Mouse (Mus musculus): ENCODE results near the gene Zfp710. TPM values are rescaled to one million over a fixed set of nuclear protein-coding genes. Genes with fewer than 3 reads are reported as not detected.

Gene Zfp710
- polyA plus RNA-seq, 1 experiment from 2014 or later: 17.0 TPM

DNA sequence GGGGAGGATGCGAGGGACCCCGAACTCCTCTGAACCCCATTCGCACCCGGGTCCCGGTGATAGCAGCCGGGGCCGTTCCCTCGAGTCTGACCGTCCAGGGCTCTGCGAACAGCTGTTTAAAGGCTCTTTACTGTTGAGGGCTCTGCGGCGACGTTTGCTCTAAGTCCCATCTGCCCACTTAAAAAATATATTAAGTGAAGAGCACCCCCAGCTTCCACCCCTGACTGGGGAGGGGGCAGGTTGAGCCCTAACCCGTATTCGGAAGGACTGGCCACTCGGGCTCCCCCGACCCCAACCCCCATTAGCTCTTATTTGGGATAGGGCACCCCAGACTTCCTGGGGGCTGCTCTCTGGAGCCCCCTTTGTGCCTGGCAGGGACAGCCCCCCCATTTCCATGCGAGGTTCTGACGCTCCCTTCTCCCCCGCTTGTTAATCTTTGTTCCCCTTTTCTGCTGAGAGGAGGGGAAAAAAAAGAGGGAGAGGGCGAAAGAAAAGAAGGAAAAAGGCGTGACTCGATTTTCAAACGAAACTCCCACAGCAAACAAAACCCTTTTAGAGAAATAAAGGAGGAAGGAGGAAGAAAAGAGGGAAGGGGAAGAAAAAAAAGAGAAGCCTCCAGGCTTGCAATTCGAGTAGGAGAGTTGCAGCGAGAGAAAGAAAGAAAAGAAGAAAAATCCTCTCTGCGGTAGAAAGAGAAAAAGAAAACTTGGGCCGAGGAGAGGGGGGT lies 940 bp downstream of the Zfp710 start:
- WGBS: 0% methylated on average over 28 of the region's 28 CpGs
- Histone ChIP-seq H3K27me3 (ENCODE audit: control insufficient read depth, insufficient read depth, low read length) (no peaks in the 10 kb centered on the region), H3K27ac (replicated peaks; ENCODE audit: low read depth, low read length) (peak overlapping the region; percentile 95), H3K4me2 (ENCODE audit: low read length) (peak overlapping the region; percentile 88), H3K36me3 (ENCODE audit: control insufficient read depth, insufficient read depth, low read length) (no peaks in the 10 kb centered on the region), H3K9me3 (ENCODE audit: control insufficient read depth, low read length) (no peaks in the 10 kb centered on the region), H3K4me3 (replicated peaks; ENCODE audit: low read depth, low read length) (peak overlapping the region; percentile 76), H3K9ac (replicated peaks; ENCODE audit: low read length) (peak overlapping the region; percentile 96), H3K4me1 (ENCODE audit: control insufficient read depth, insufficient read depth, low read length) (peaks cover 24% of the 10 kb centered on the region)
- ATAC-seq (ENCODE audit: low FRiP score, low TSS enrichment) (0 out of 2 replicates have a peak, but pooled peaks have one; percentile 18), DNase-seq (no peak)

DNA sequence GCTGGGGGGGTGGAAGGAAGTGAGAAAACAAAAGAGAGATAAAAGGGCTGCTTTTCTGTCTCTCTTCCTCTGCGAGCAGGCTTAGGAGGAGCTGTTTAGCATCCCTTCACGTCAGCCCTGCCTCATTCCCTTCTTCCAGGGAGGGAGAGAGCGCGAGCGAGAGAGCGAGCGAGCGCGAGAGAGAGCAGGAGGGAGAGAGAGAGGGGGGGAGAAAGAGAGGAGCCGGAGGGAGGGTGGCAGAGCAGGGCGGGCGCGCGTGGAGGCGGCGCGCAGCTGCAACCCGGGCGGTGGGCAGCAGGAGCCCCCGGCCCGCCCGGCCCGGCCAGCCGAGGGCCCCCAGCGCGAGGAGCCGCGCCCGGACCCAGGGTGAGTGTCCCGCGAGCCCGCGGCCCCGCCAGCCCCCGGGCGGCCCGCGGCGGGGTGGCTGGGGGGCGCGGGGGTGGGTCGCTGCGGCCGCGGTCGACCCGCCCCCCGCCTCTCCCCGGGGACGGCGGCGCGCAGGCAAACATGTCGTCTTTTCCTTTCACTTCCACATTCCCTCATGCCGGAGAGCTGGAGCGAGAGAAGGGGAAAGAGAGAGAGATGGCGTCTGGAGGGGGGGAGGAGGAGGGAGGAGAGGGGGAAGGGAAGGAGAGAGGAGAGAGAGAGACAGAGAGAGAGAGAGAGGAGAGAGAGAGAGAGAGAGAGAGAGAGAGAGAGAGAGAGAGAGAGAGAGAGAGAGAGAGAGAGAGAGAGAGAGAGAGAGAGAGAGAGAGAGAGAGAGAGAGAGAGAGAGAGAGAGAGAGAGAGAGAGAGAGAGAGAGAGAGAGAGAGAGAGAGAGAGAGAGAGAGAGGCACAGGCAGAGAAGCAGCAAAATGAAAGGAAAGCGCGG lies 1.7 kb downstream of the Zfp710 start:
- Histone ChIP-seq H3K27ac (replicated peaks; ENCODE audit: low read depth, low read length) (peak overlapping the region; percentile 95), H3K4me1 (ENCODE audit: control insufficient read depth, insufficient read depth, low read length) (peaks cover 24% of the 10 kb centered on the region), H3K9ac (replicated peaks; ENCODE audit: low read length) (peak overlapping the region; percentile 96), H3K36me3 (ENCODE audit: control insufficient read depth, insufficient read depth, low read length) (no peaks in the 10 kb centered on the region), H3K4me3 (replicated peaks; ENCODE audit: low read depth, low read length) (peak overlapping the region; percentile 76), H3K27me3 (ENCODE audit: control insufficient read depth, insufficient read depth, low read length) (no peaks in the 10 kb centered on the region), H3K9me3 (ENCODE audit: control insufficient read depth, low read length) (no peaks in the 10 kb centered on the region), H3K4me2 (ENCODE audit: low read length) (peak overlapping the region; percentile 88)
- WGBS: under 1% methylated on average over 38 of the region's 59 CpGs
- ATAC-seq (ENCODE audit: low FRiP score, low TSS enrichment): peak; percentile 53
- peak; percentile 85 for DNase-seq

DNA sequence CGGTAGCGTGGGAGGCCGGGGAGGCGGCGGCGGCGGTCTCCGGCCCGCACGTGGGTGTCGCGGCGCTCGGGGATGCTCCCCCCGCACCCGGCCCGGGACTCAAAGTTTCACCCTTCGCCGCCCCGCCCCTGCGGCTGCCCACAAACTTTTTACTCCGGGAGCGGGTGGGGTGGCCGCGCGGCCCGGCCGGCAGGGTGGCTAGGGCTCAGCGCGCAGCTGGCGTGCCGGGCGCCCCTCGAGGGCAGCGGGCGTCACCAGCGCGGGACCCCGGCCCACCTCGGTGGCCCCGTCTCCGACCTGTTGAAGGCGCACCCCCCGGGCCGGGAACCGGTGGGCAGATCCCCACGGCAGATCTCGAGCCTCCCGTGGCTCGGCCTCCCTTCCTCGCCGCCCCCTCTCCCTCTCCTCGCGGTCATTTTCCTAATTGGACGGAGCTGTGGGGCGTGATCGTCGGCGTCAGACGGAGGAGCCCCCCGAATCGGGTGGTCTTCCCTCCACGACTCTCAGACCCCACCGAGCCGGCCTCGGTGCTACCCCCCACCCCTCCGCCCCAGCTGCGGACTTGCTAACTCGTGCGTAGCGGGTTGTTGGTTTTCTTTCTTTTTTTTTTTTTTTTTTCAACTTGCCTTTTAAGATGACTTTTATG lies 2.5 kb downstream of the Zfp710 start:
- peak overlapping the region; percentile 76 for H3K4me3 ChIP-seq (replicated peaks; ENCODE audit: low read depth, low read length)
- DNase-seq (peak; percentile 69), ATAC-seq (ENCODE audit: low FRiP score, low TSS enrichment) (no peak)
- H3K27ac ChIP-seq (replicated peaks; ENCODE audit: low read depth, low read length): peak overlapping the region; percentile 95
- H3K4me2 ChIP-seq (ENCODE audit: low read length): peak overlapping the region; percentile 88
- no peaks in the 10 kb centered on the region for H3K27me3 ChIP-seq (ENCODE audit: control insufficient read depth, insufficient read depth, low read length)
- WGBS: under 1% methylated on average over 68 of the region's 71 CpGs
- peak overlapping the region; percentile 96 for H3K9ac ChIP-seq (replicated peaks; ENCODE audit: low read length)
- H3K4me1 ChIP-seq (ENCODE audit: control insufficient read depth, insufficient read depth, low read length): peaks cover 30% of the 10 kb centered on the region
- no peaks in the 10 kb centered on the region for H3K36me3 ChIP-seq (ENCODE audit: control insufficient read depth, insufficient read depth, low read length)
- no peaks in the 10 kb centered on the region for H3K9me3 ChIP-seq (ENCODE audit: control insufficient read depth, low read length)

DNA sequence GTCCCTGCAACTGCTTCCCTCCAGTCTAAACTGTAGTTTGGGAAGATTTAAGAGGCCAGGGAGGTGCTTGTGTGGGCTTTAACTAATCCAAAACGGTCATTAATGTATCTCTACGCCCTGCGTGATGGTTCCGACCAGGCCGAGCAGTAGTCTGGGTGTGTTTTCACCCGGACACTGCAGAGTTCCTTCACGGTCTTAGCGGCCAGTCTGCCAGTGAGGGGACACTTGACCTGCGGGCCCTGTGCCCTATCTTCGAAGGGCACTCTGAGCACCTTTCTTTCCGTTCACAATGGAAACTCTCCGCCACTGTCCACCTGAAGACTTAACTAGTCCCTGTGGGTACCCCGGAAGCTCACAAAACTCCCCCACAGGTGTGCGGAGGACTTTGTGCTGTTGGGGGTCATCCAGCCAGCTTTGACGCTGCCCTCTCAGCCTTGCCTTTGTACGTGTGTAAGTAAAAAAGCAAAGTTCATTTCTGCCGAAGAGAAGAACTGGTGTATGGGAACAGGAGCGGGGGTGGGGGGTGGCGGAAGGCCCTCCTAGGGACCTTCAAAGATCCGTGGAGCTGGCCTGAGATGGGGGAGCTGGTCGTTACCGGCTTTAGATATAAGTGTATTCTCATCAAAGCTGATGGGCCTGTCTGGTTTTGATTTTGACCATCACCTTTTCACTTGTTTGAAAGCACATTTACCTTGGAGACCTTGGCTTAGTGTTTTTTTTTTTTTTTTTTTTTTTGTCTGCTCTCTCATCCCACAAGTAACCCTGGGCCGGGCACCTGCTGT lies 3.2 kb downstream of the Zfp710 start:
- Histone ChIP-seq H3K4me3 (replicated peaks; ENCODE audit: low read depth, low read length) (peak overlapping the region; percentile 76), H3K4me2 (ENCODE audit: low read length) (peak overlapping the region; percentile 88), H3K9me3 (ENCODE audit: control insufficient read depth, low read length) (no peaks in the 10 kb centered on the region), H3K36me3 (ENCODE audit: control insufficient read depth, insufficient read depth, low read length) (no peaks in the 10 kb centered on the region), H3K27me3 (ENCODE audit: control insufficient read depth, insufficient read depth, low read length) (no peaks in the 10 kb centered on the region), H3K27ac (replicated peaks; ENCODE audit: low read depth, low read length) (no peak overlapping the region), H3K4me1 (ENCODE audit: control insufficient read depth, insufficient read depth, low read length) (peaks cover 30% of the 10 kb centered on the region), H3K9ac (replicated peaks; ENCODE audit: low read length) (peak overlapping the region; percentile 96)
- ATAC-seq (ENCODE audit: low FRiP score, low TSS enrichment): no peak
- 3% methylated on average over 23 of the region's 23 CpGs for WGBS
- DNase-seq: no peak

DNA sequence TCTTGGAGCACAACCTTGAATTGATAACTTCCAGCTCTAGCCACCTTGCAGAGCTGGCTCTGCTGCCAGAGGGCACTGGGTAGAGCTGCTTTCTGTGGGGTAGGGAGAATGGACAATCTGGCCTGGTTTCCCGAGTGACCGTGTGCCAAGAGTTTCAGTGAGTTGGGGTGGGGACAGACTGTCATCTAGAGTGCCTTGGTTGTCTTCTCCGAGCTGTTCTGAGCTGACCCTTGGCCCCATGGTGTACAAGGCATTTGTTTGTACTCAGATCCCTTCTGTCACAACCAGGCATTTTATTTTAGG lies 3.8 kb downstream of the Zfp710 start:
- peak overlapping the region; percentile 76 for H3K4me3 ChIP-seq (replicated peaks; ENCODE audit: low read depth, low read length)
- no peak overlapping the region for H3K9ac ChIP-seq (replicated peaks; ENCODE audit: low read length)
- H3K27ac ChIP-seq (replicated peaks; ENCODE audit: low read depth, low read length): no peak overlapping the region
- DNase-seq (no peak), ATAC-seq (ENCODE audit: low FRiP score, low TSS enrichment) (no peak)
- H3K4me1 ChIP-seq (ENCODE audit: control insufficient read depth, insufficient read depth, low read length): peaks cover 30% of the 10 kb centered on the region
- no peaks in the 10 kb centered on the region for H3K9me3 ChIP-seq (ENCODE audit: control insufficient read depth, low read length)
- 13% methylated on average over 3 of the region's 3 CpGs for WGBS
- H3K4me2 ChIP-seq (ENCODE audit: low read length): peak overlapping the region; percentile 88
- H3K27me3 ChIP-seq (ENCODE audit: control insufficient read depth, insufficient read depth, low read length): no peaks in the 10 kb centered on the region
- no peaks in the 10 kb centered on the region for H3K36me3 ChIP-seq (ENCODE audit: control insufficient read depth, insufficient read depth, low read length)

DNA sequence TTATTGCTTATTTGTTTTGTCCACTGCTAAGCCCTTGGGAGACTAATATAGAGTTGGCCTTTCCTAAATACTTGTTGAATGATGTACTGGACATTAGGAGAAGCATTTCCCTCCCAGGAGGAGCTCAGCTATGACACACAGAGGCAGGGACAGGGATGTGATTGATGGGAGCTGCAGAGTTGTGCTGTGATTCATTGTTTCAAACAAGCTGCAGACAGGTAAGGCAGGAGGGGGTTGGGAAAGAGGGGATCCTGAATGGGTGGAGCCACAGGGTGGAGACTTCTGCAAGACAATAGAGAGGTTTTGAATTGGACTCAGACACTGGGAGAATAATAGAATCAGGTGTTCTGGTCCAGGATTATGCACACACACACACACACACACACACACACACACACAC lies 5.4 kb downstream of the Zfp710 start:
- Histone ChIP-seq H3K4me3 (replicated peaks; ENCODE audit: low read depth, low read length) (no peak overlapping the region), H3K27ac (replicated peaks; ENCODE audit: low read depth, low read length) (no peak overlapping the region), H3K36me3 (ENCODE audit: control insufficient read depth, insufficient read depth, low read length) (no peaks in the 10 kb centered on the region), H3K4me2 (ENCODE audit: low read length) (no peak overlapping the region), H3K4me1 (ENCODE audit: control insufficient read depth, insufficient read depth, low read length) (peaks cover 25% of the 10 kb centered on the region), H3K27me3 (ENCODE audit: control insufficient read depth, insufficient read depth, low read length) (no peaks in the 10 kb centered on the region), H3K9me3 (ENCODE audit: control insufficient read depth, low read length) (no peaks in the 10 kb centered on the region), H3K9ac (replicated peaks; ENCODE audit: low read length) (no peak overlapping the region)
- ATAC-seq (ENCODE audit: low FRiP score, low TSS enrichment) (no peak), DNase-seq (no peak)

DNA sequence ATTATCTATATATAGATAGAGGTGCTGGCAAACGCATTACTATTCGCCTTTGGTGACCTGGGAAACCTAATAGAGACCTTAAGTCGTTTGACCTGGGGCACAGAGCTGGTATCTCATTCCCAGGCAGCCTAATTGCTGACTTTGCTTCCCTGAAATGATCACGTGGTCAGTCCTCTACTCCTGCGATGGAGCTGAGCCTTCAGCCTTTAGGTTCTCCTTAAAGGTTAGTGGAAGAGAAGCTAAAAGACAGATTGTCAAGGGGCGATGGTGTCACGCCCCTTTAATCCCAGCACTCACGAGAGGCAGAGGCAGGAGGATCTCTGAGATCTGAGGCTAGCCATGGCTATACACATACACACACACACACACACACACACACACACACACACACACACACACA lies 5.9 kb downstream of the Zfp710 start:
- H3K4me1 ChIP-seq (ENCODE audit: control insufficient read depth, insufficient read depth, low read length): peaks cover 22% of the 10 kb centered on the region
- DNase-seq: no peak
- no peak overlapping the region for H3K9ac ChIP-seq (replicated peaks; ENCODE audit: low read length)
- H3K9me3 ChIP-seq (ENCODE audit: control insufficient read depth, low read length): no peaks in the 10 kb centered on the region
- H3K4me2 ChIP-seq (ENCODE audit: low read length): no peak overlapping the region
- H3K27ac ChIP-seq (replicated peaks; ENCODE audit: low read depth, low read length): no peak overlapping the region
- ATAC-seq (ENCODE audit: low FRiP score, low TSS enrichment): no peak
- no peaks in the 10 kb centered on the region for H3K27me3 ChIP-seq (ENCODE audit: control insufficient read depth, insufficient read depth, low read length)
- 94% methylated on average over 8 of the region's 8 CpGs for WGBS
- H3K4me3 ChIP-seq (replicated peaks; ENCODE audit: low read depth, low read length): no peak overlapping the region
- no peaks in the 10 kb centered on the region for H3K36me3 ChIP-seq (ENCODE audit: control insufficient read depth, insufficient read depth, low read length)

DNA sequence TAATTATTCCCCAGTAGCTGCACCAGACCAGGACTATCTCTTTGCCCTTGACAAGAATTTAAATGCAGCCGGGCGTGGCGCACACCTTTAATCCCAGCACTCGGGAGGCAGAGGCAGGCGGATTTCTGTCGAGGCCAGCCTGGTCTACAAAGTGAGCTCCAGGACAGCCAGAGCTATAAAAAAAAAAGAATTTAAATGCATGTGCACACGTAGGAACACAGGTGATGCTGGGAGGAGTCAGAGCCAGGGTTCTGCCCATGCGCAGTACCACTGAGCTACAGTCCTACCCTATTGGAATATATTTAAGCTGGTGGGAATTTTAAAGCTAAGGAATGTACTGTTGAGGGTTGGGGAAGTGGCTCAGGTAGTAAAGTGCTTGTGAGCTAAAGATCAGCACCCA lies 6.4 kb downstream of the Zfp710 start:
- no peak for ATAC-seq (ENCODE audit: low FRiP score, low TSS enrichment)
- Histone ChIP-seq H3K4me2 (ENCODE audit: low read length) (no peak overlapping the region), H3K36me3 (ENCODE audit: control insufficient read depth, insufficient read depth, low read length) (no peaks in the 10 kb centered on the region), H3K27ac (replicated peaks; ENCODE audit: low read depth, low read length) (no peak overlapping the region), H3K4me1 (ENCODE audit: control insufficient read depth, insufficient read depth, low read length) (peaks cover 20% of the 10 kb centered on the region), H3K27me3 (ENCODE audit: control insufficient read depth, insufficient read depth, low read length) (no peaks in the 10 kb centered on the region), H3K4me3 (replicated peaks; ENCODE audit: low read depth, low read length) (no peak overlapping the region), H3K9ac (replicated peaks; ENCODE audit: low read length) (no peak overlapping the region), H3K9me3 (ENCODE audit: control insufficient read depth, low read length) (no peaks in the 10 kb centered on the region)
- DNase-seq: no peak
- WGBS: 95% methylated on average over 8 of the region's 8 CpGs
